Mouse (Mus musculus) ES-E14 (cell line): ENCODE data around the gene 1500015O10Rik. TPM values are rescaled to one million over a fixed set of nuclear protein-coding genes. Genes with fewer than 3 reads are reported as not detected.

Experiments
- DNase-seq: peaks from one replicate; pipeline ENCODE4 v3.0.0-alpha.2; 2013; ENCODE audit warnings: low read depth, low spot score
- H3K27ac ChIP-seq: 2 replicates; pipeline ENCODE4 v1.5.1; 2012; ENCODE audit warnings: low read depth, mild to moderate bottlenecking, low read length, moderate library complexity, mixed read lengths; ENCODE audit not compliant: poor library complexity, insufficient read depth, severe bottlenecking
- H3K36me3 ChIP-seq: 2 replicates; pipeline ENCODE4 v1.6.1; 2012; ENCODE audit warnings: mild to moderate bottlenecking, low read length, moderate library complexity, mixed read lengths; ENCODE audit not compliant: control insufficient read depth, poor library complexity, insufficient read depth, severe bottlenecking
- H3K4me1 ChIP-seq, 2 experiments: fragments of 150-350 bp in 1 of 2; sonication (generic) in 1 of 2; 2 replicates each; pipeline ENCODE4 v1.6.1; 2012; ENCODE audit warnings: low read length in 2 of 2, mild to moderate bottlenecking in 1 of 2, mixed read lengths in 1 of 2; ENCODE audit not compliant: control insufficient read depth in 2 of 2, insufficient read depth in 2 of 2, poor library complexity in 1 of 2
- H3K4me3 ChIP-seq, 2 experiments: fragments of 150-350 bp in 1 of 2; sonication (generic) in 1 of 2; 2 replicates each; pipeline ENCODE4 v1.5.1; 2012; ENCODE audit warnings: low read length in 2 of 2, low read depth in 1 of 2, mild to moderate bottlenecking in 1 of 2, mixed read lengths in 1 of 2; ENCODE audit not compliant: insufficient read depth in 1 of 2, poor library complexity in 1 of 2, severe bottlenecking in 1 of 2
- H3K9ac ChIP-seq: 2 replicates; pipeline ENCODE4 v1.6.1; 2012; ENCODE audit warnings: low read depth, mild to moderate bottlenecking, low read length, mixed read lengths; ENCODE audit not compliant: poor library complexity, insufficient read depth, severe bottlenecking
- H3K9me3 ChIP-seq: fragments of 150-350 bp; sonication (generic); 2 replicates; pipeline ENCODE4 v1.6.1; 2012; ENCODE audit warnings: low read depth, mild to moderate bottlenecking, low read length; ENCODE audit not compliant: control insufficient read depth, insufficient read depth
- CHD2 ChIP-seq: IDR thresholded peaks from 2 replicates; pipeline ENCODE4 v1.6.1; 2014; ENCODE audit warnings: mild to moderate bottlenecking, low read depth, low read length, inconsistent platforms
- HCFC1 ChIP-seq: IDR thresholded peaks from 2 replicates; pipeline ENCODE4 v1.6.1; 2012; ENCODE audit warnings: low read length, inconsistent platforms, borderline replicate concordance; ENCODE audit not compliant: insufficient read depth
- MAFK ChIP-seq: IDR thresholded peaks from 2 replicates; pipeline ENCODE4 v1.6.1; 2014; ENCODE audit warnings: mild to moderate bottlenecking, low read depth, low read length, inconsistent platforms; ENCODE audit not compliant: insufficient read depth
- ZC3H11A ChIP-seq: IDR thresholded peaks from 2 replicates; pipeline ENCODE4 v1.6.1; 2012; ENCODE audit warnings: low read depth, mild to moderate bottlenecking, inconsistent platforms, low read length, borderline replicate concordance
- ZNF384 ChIP-seq: IDR thresholded peaks from 2 replicates; pipeline ENCODE4 v1.6.1; 2012; ENCODE audit warnings: low read depth, low read length, inconsistent platforms
- in situ Hi-C, 2 experiments: fragments of 600-800 bp; cut with MboI; formaldehyde crosslinking; loops; one replicate each; pipeline ENCODE4 v1.15.1; 2025; ENCODE audit warnings: low sequenced_read_pairs in 2 of 2, inconsistent platforms in 1 of 2; ENCODE audit not compliant: unreplicated experiment in 2 of 2
- total RNA-seq: library from RNA; depleted of rRNA; stranded (reverse); fragments of 300-350 nt; gene quantifications from 2 replicates; pipeline ENCODE4 v1.2.3, GENCODE M21; 2012

Gene 1500015O10Rik
- total RNA-seq, 1 experiment, result 1.2 TPM

DNA sequence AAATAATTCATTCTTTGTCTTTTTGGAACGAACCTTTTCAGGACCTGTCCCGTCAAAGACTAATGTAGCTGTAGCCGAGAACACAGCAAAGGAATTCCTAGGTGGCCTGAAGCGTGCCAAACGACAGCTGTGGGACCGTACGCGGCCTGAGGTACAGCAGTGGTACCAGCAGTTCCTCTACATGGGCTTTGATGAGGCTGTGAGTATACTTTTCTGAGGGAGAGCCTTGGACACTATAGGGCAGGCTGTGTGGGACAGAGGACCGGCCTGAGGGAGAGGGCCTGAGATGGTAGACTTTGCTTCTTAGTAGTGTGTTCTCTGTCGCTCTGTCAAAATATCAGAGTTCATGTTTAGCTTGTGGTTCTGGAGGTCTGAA is 8.1 kb downstream of the 1500015O10Rik start:
- no peak overlapping the region for H3K9ac ChIP-seq
- H3K36me3 ChIP-seq, result no peaks in the 10 kb centered on the region
- DNase-seq, result no peak
- in situ Hi-C loops, result no loop called here
- no peak for TF ChIP-seq ZC3H11A
- TF ChIP-seq ZNF384, result no peak
- no peak for TF ChIP-seq HCFC1
- TF ChIP-seq CHD2, result no peak
- TF ChIP-seq MAFK, result no peak
- no peaks in the 10 kb centered on the region for H3K9me3 ChIP-seq
- H3K4me1 ChIP-seq, result no peaks in the 10 kb centered on the region
- H3K4me3 ChIP-seq, result no peak overlapping the region
- H3K27ac ChIP-seq, result peak overlapping the region; percentile 36; the same call in 1 of the 2 replicates

- Histone ChIP-seq H3K4me3 (no peak overlapping the region), H3K36me3 (peaks cover 2% of the 10 kb centered on the region; the same call in 1 of the 2 replicates), H3K4me1 (no peaks in the 10 kb centered on the region), H3K27ac (no peak overlapping the region), H3K9ac (no peak overlapping the region), H3K9me3 (no peaks in the 10 kb centered on the region)
- in situ Hi-C loops, result loop anchor here in 1 of 2 experiments (25.0 kb wide), 1 partner anchor 308 kb away; the partner anchor contains the start of gene Gm8251
- DNase-seq, result no peak
- TF ChIP-seq ZC3H11A (no peak), ZNF384 (no peak), MAFK (no peak), HCFC1 (no peak), CHD2 (no peak)
Measured at GRCm38 (mm10) chr1:43754448-43755312, 24.3 kb downstream of the 1500015O10Rik start.

DNA sequence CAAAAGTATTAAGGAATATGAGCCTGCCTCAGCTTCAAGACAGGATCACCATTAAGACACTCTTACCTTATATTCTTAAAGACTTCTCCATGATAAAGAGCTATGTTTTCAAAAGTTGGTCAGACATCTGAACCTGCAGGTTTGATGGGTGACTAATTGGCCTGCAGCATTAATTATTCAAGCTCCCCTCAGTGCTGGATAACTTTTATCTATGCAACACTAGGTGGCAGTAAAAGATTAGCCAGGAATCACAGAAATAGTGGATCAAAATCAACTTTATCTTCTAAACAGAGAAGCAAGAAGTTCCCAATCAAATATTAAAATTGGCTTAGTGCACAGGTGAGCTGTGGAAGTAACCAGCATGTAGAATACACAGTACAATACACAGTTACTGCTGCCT is 29.7 kb downstream of the 1500015O10Rik start:
- no peak for DNase-seq
- no peaks in the 10 kb centered on the region for H3K9me3 ChIP-seq
- no peaks in the 10 kb centered on the region for H3K4me1 ChIP-seq
- H3K27ac ChIP-seq, result no peak overlapping the region
- TF ChIP-seq ZNF384 (no peak), CHD2 (no peak), HCFC1 (no peak), MAFK (no peak), ZC3H11A (no peak)
- in situ Hi-C loops, result loop anchor here in 1 of 2 experiments (25.0 kb wide), 1 partner anchor 302 kb away; the partner anchor contains the start of gene Gm8251
- H3K9ac ChIP-seq, result no peak overlapping the region
- no peaks in the 10 kb centered on the region for H3K36me3 ChIP-seq
- H3K4me3 ChIP-seq, result no peak overlapping the region

- Histone ChIP-seq H3K9me3 (no peaks in the 10 kb centered on the region), H3K9ac (no peak overlapping the region), H3K4me3 (no peak overlapping the region), H3K36me3 (no peaks in the 10 kb centered on the region), H3K4me1 (no peaks in the 10 kb centered on the region), H3K27ac (no peak overlapping the region)
- DNase-seq, result no peak
- no peak for TF ChIP-seq HCFC1
- no peak for TF ChIP-seq ZNF384
- no peak for TF ChIP-seq ZC3H11A
- no peak for TF ChIP-seq MAFK
- TF ChIP-seq CHD2, result no peak
- in situ Hi-C loops, result loop anchor here in 1 of 2 experiments (25.0 kb wide), 1 partner anchor 298 kb away; the partner anchor contains the start of gene Gm8251
Measured at GRCm38 (mm10) chr1:43764481-43764880, 34.1 kb downstream of the 1500015O10Rik start.
